Mouse (Mus musculus) liver, embryonic 11.5 days (tissue): Measurements from ENCODE around the gene Gimap5. TPM values are rescaled to one million over a fixed set of nuclear protein-coding genes. Genes with fewer than 3 reads are reported as not detected.

ENCODE experiments used
- ATAC-seq: fragments of 200-750 bp; cut with Nextera tagmentation; replicated peaks from 2 replicates; pipeline ENCODE4 v1.8.0; 2017; ENCODE audit warnings: moderate number of reproducible peaks, mild to moderate bottlenecking, moderate TSS enrichment, moderate library complexity; ENCODE audit not compliant: low FRiP score
- DNase-seq: peaks from one replicate; pipeline ENCODE4 v3.0.0-alpha.2; 2017; ENCODE audit warnings: low spot score
- H3K27ac ChIP-seq: fragments of 300-500 bp; sonication (generic); 2 replicates; pipeline ENCODE4 v1.5.1; 2014; ENCODE audit warnings: mild to moderate bottlenecking, low read depth, low read length, control low read depth
- H3K27me3 ChIP-seq: fragments of 300-500 bp; sonication (generic); replicated peaks from 2 replicates; pipeline ENCODE4 v1.6.1; 2014; ENCODE audit warnings: low read length, mixed read lengths; ENCODE audit not compliant: control insufficient read depth, insufficient read depth
- H3K36me3 ChIP-seq: fragments of 300-500 bp; sonication (generic); 2 replicates; pipeline ENCODE4 v1.6.1; 2014; ENCODE audit warnings: mild to moderate bottlenecking, low read length, moderate library complexity, mixed read lengths; ENCODE audit not compliant: control insufficient read depth, insufficient read depth
- H3K4me1 ChIP-seq: fragments of 300-500 bp; sonication (generic); replicated peaks from 2 replicates; pipeline ENCODE4 v1.6.1; 2014; ENCODE audit warnings: low read length, mixed read lengths; ENCODE audit not compliant: control insufficient read depth, insufficient read depth
- H3K4me2 ChIP-seq: fragments of 300-500 bp; sonication (generic); 2 replicates; pipeline ENCODE4 v1.6.1; 2014; ENCODE audit warnings: mild to moderate bottlenecking, control low read depth, moderate library complexity
- H3K4me3 ChIP-seq: fragments of 300-500 bp; sonication (generic); 2 replicates; pipeline ENCODE4 v1.5.1; 2014; ENCODE audit warnings: low read depth, low read length, control low read depth
- H3K9ac ChIP-seq: fragments of 300-500 bp; sonication (generic); 2 replicates; pipeline ENCODE4 v1.6.1; 2014; ENCODE audit warnings: low read depth, low read length, control low read depth
- H3K9me3 ChIP-seq: fragments of 300-500 bp; sonication (generic); 2 replicates; pipeline ENCODE4 v1.6.1; 2016; ENCODE audit warnings: low read length, inconsistent platforms, mixed read lengths; ENCODE audit not compliant: control insufficient read depth
- WGBS: fragments of 180-500 bp; shearing (Covaris S2); extraction: QIAGEN DNeasy Blood & Tissue Kit; methylation state at CpG from one replicate; pipeline ENCODE4 v1.1.7; 2014; 5-methylcytosine and 5-hydroxymethylcytosine counted together
- polyA plus RNA-seq: library from polyadenylated mRNA; unstranded; fragments of >200 nt; fragmentation: Nextera tagmentation; extraction: Ambion mirVana; gene quantifications from 2 replicates; pipeline ENCODE4 v1.2.1, GENCODE M21; 2014

Gimap5 gene
- polyA plus RNA-seq, 1 experiment from 2014 or later: 4.0 TPM

GRCm38 (mm10) chr6:48733660-48734059 lies 12.3 kb upstream of the Gimap5 start:
- H3K36me3 ChIP-seq: no peaks in the 10 kb centered on the region
- H3K4me2 ChIP-seq: no peak overlapping the region
- H3K9ac ChIP-seq: no peak overlapping the region
- no peaks in the 10 kb centered on the region for H3K4me1 ChIP-seq
- no peak overlapping the region for H3K4me3 ChIP-seq
- no peaks in the 10 kb centered on the region for H3K9me3 ChIP-seq
- no peaks in the 10 kb centered on the region for H3K27me3 ChIP-seq
- ATAC-seq (no peak), DNase-seq (no peak)
- WGBS: 85% methylated on average over 1 of the region's 1 CpGs
- no peak overlapping the region for H3K27ac ChIP-seq

DNA sequence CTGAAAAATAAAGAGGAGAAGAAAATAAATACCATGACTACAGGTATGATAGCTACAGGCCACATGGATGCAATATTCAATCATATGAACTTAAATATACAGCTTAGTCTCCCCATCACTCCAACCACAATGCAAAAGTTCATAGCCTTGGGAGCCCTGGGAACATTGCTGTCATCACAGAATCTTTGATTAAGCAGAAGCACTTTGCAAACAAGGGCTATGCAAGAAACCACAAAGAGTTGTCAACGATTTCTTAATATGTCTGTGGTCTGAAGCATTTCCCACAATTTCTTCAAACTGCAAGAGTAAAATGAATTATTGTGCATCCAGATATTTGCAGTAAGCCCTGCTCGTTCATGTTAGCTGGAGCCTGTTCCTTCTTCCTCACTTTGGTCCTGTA lies 8.9 kb upstream of the Gimap5 start:
- WGBS: 64% methylated on average over 2 of the region's 2 CpGs
- no peaks in the 10 kb centered on the region for H3K27me3 ChIP-seq
- H3K9me3 ChIP-seq: no peaks in the 10 kb centered on the region
- no peak overlapping the region for H3K9ac ChIP-seq
- H3K27ac ChIP-seq: no peak overlapping the region
- no peaks in the 10 kb centered on the region for H3K36me3 ChIP-seq
- H3K4me1 ChIP-seq: peaks cover 6% of the 10 kb centered on the region; the same call in 1 of the 2 replicates
- no peak overlapping the region for H3K4me2 ChIP-seq
- no peak for ATAC-seq
- DNase-seq: no peak
- H3K4me3 ChIP-seq: no peak overlapping the region

GRCm38 (mm10) chr6:48737688-48738087 lies 8.3 kb upstream of the Gimap5 start:
- H3K4me1 ChIP-seq: peaks cover 8% of the 10 kb centered on the region; the same call in 1 of the 2 replicates
- no peak overlapping the region for H3K9ac ChIP-seq
- H3K4me3 ChIP-seq: no peak overlapping the region
- ATAC-seq (no peak), DNase-seq (no peak)
- no peaks in the 10 kb centered on the region for H3K9me3 ChIP-seq
- no peak overlapping the region for H3K27ac ChIP-seq
- no peak overlapping the region for H3K4me2 ChIP-seq
- no peaks in the 10 kb centered on the region for H3K36me3 ChIP-seq
- 86% methylated on average over 5 of the region's 5 CpGs for WGBS
- no peaks in the 10 kb centered on the region for H3K27me3 ChIP-seq

DNA sequence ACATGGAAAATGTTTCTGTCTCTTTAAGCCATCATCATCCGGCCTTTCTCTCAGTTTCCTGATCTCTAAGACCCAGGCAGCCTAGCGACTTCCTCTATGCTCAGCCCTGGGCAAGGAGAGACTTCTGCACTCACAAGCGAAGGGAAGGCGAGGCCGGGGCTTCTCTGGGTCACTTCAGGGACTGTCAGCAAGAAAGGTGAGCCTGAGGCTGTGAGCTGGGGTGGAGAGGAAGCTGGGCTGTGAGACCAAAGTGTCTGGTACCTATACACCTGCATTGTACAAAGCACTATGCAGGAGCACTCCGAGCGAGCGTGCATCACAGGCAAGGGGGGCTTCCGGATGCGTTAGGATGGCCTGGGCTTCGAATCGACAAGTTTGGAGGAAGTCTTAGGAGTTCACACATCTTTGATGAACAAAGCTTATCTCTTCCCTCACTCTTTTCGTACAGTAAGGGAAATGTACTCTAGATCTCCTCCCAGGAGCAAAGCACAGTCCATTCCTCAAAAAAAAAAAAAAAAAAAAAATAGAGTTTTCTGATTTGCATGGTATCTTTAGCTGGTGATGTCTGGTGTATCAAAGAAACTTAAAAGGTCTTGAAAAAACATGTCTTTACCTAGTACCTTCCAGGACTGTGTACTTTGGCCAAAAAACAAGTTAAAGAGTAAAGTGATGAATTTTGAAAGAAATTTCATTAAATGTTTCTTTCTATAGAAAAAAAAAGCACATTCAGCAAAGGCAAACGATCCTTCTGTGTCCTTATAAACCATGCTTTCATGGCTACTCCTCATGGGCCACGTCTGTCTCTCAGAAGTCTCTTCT lies 6.8 kb upstream of the Gimap5 start, which contains the start of gene Gimap1:
Gene Gimap1, plus strand, starts transcription at position 94 of the 819 bp plus-strand sequence.
- no peaks in the 10 kb centered on the region for H3K27me3 ChIP-seq
- peaks cover 10% of the 10 kb centered on the region; the same call in 1 of the 2 replicates for H3K4me1 ChIP-seq
- no peak within 1 kb of the TSS; the same call in 1 of the 2 replicates for H3K27ac ChIP-seq
- H3K36me3 ChIP-seq: no peaks in the 10 kb centered on the region
- ATAC-seq (no peak), DNase-seq (no peak)
- H3K9ac ChIP-seq: peak within 1 kb of the TSS; percentile 55; the same call in 1 of the 2 replicates
- peak within 1 kb of the TSS; percentile 43 for H3K4me2 ChIP-seq
- 38% methylated on average over 15 of the region's 15 CpGs for WGBS
- H3K9me3 ChIP-seq: no peaks in the 10 kb centered on the region
- peak within 1 kb of the TSS; percentile 37; the same call in 1 of the 2 replicates for H3K4me3 ChIP-seq

- peak overlapping the region; percentile 15; the same call in 1 of the 2 replicates for H3K4me3 ChIP-seq
- H3K4me2 ChIP-seq: peak overlapping the region; percentile 43
- no peak for ATAC-seq
- no peak overlapping the region for H3K27ac ChIP-seq
- no peaks in the 10 kb centered on the region for H3K36me3 ChIP-seq
- WGBS: 60% methylated on average over 3 of the region's 3 CpGs
- peaks cover 10% of the 10 kb centered on the region; the same call in 1 of the 2 replicates for H3K4me1 ChIP-seq
- no peak for DNase-seq
- H3K9ac ChIP-seq: no peak overlapping the region
- H3K9me3 ChIP-seq: no peaks in the 10 kb centered on the region
- no peaks in the 10 kb centered on the region for H3K27me3 ChIP-seq
Measured at GRCm38 (mm10) chr6:48739780-48740055, 6.3 kb upstream of the Gimap5 start.

DNA sequence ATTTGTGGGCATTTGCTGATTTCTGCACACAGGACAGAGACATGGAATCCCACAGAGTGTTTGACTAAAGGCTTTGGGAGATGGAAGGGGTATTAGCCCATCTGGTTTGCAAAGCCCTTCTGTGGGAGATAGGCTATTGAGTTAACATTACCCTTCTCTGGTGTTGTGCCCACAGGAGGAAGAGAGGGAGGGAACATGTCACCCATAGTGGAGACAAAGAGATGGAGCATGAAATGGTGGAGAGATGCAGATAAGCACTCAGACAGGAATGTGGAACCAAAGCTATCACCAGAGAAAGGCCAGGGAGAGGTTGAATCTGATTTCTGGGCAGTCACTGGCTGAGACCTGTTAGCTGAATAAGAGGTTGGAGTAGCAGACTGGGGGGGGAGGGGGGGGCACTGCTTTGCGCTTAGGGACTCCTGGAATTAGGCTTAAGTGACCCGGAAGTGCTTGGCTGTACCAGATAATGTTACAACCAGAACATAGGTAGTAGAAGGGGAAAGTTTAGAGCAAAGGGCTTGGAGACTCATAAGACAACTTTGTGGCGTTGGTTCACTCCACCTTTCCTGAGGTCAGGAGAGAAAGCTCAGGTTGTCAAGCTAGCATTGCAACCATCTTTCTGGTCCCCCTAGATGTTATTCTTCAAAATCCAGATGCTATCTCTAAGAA lies 5.4 kb upstream of the Gimap5 start:
- DNase-seq (no peak), ATAC-seq (no peak)
- H3K27me3 ChIP-seq: no peaks in the 10 kb centered on the region
- no peaks in the 10 kb centered on the region for H3K36me3 ChIP-seq
- no peak overlapping the region for H3K9ac ChIP-seq
- H3K27ac ChIP-seq: 0 out of 2 replicates have a peak overlapping the region, but pooled peaks have one; percentile 27
- H3K4me1 ChIP-seq: peaks cover 10% of the 10 kb centered on the region; the same call in 1 of the 2 replicates
- no peaks in the 10 kb centered on the region for H3K9me3 ChIP-seq
- H3K4me2 ChIP-seq: peak overlapping the region; percentile 43
- H3K4me3 ChIP-seq: 0 out of 2 replicates have a peak overlapping the region, but pooled peaks have one; percentile 10
- WGBS: 45% methylated on average over 3 of the region's 3 CpGs

- ATAC-seq: 0 out of 2 replicates have a peak, but pooled peaks have one; percentile 18
- 26% methylated on average over 3 of the region's 3 CpGs for WGBS
- Histone ChIP-seq H3K36me3 (no peaks in the 10 kb centered on the region), H3K4me1 (peaks cover 10% of the 10 kb centered on the region; the same call in 1 of the 2 replicates), H3K9ac (no peak overlapping the region), H3K4me3 (no peak overlapping the region), H3K4me2 (peak overlapping the region; percentile 29), H3K27ac (peak overlapping the region; percentile 44; the same call in 1 of the 2 replicates), H3K9me3 (no peaks in the 10 kb centered on the region), H3K27me3 (no peaks in the 10 kb centered on the region)
- DNase-seq: no peak
Measured at GRCm38 (mm10) chr6:48741273-48741672, 4.7 kb upstream of the Gimap5 start.

DNA sequence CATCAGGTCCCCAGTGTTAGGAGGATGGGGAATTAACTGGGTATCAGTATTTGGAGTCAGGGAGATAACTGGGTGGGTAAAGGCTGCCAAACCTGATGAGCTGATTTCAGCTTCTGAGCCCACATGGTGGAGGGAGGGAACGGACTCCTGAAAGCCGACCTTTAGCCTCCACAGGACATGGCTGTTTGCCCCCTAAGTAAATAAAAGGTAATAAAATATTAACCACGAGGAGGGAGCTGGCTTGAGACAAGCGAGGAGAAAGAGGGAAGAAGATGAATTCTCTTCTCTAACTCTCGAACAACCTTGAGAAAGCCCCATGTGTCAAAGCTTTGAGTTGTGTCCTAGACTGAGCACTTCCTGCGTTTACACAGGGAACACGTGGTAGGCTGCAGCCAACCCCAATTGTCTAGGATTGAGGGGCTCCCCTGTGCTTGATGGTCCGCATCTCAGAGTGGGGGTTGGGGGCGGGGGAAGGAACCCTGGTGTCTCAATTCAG lies 4.2 kb upstream of the Gimap5 start:
- Histone ChIP-seq H3K4me3 (no peak overlapping the region), H3K27me3 (no peaks in the 10 kb centered on the region), H3K27ac (peak overlapping the region; percentile 44; the same call in 1 of the 2 replicates), H3K36me3 (no peaks in the 10 kb centered on the region), H3K9ac (0 out of 2 replicates have a peak overlapping the region, but pooled peaks have one; percentile 2), H3K4me2 (peak overlapping the region; percentile 65), H3K9me3 (no peaks in the 10 kb centered on the region), H3K4me1 (peaks cover 12% of the 10 kb centered on the region; the same call in 1 of the 2 replicates)
- DNase-seq (no peak), ATAC-seq (no peak; the same call in 1 of the 2 replicates)
- WGBS: 27% methylated on average over 9 of the region's 9 CpGs
